Mouse (Mus musculus): Measurements from ENCODE around the gene Slc2a2.
"Not testable (repeated sequence)": the region's sequence is repeated elsewhere in the genome, so short reads cannot be mapped to it uniquely, and the experiment has no call there.

The Slc2a2 gene

DNA sequence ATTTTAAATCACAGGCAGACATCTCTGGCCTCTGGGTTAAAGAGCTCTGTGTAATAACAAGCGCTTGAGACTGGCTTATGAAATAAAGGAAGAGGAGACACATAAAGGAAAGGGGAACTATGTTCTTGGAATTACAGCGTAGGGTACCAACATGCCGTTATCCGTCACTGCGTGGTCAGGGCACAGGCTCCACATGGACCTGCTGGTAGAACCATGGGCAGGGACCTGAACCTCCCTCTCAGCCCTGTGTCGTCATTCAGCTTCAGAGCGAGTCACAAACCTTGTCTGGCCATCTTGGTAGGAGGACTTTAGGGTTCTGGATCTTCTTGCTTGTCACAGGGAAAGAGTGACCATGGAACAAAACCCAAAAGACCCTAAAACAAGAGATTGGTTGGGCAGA lies 28.7 kb downstream of the Slc2a2 start:
- no peak for DNase-seq (ENCODE audit: low spot score in 2 of 2)

DNA sequence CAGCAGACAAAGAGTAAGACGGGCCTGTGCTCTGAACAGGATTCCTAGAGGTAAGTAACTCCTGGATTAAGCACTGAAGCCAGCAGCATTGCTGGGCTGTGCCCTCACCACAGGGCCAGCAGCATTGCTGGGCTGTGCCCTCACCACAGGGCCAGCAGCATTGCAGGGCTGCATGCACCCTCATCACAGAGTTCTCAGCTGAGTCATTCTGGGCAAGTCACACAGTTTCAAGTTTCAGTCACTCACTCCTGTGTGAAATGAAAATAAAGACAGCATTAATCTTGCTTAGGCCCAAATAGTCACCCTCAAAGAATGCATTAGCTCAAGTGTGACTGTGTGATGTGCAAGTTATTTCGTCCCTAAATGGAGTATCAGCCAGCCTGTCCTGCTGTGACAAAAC lies 37.0 kb downstream of the Slc2a2 start:
- no peak for DNase-seq (ENCODE audit: low spot score in 2 of 2)

DNA sequence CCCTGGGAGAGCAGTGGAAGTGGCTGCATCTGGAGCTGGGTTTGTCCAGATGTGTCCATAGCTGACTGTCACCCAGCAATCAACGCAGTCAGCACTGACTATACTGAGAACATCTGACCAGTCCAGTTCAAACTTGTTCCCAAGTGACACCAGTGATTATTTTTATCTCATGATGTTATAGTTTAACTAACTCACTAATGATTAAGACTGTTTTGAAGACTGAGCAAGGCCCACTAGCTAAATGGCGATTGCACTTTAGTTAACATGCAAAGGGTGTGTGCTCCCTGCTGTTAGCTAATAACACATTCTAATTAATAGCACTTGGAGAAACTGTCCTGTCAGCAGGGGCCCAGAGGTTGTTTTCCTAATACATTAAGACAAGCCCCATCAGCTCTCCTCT lies 39.3 kb downstream of the Slc2a2 start:
- DNase-seq (ENCODE audit: low spot score in 2 of 2) = no peak

DNA sequence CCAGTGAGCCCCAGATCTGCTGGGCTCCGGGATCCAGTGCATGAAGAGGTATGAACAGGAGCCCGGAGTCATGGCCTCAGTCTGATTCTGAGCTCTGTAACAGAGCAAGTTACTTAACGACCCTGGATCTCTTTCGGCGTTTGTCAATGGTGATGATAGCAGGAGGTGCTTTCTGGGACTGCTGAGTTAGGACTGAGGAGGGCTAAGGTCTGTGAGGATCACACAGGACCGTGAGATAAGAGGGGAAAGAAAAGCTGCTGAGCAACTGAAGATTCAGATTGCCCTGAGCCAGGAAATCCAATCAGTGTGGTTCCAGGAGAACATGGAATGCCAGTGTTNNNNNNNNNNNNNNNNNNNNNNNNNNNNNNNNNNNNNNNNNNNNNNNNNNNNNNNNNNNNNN lies 42.6 kb downstream of the Slc2a2 start:
- DNase-seq (ENCODE audit: low spot score in 2 of 2) = no peak

DNA sequence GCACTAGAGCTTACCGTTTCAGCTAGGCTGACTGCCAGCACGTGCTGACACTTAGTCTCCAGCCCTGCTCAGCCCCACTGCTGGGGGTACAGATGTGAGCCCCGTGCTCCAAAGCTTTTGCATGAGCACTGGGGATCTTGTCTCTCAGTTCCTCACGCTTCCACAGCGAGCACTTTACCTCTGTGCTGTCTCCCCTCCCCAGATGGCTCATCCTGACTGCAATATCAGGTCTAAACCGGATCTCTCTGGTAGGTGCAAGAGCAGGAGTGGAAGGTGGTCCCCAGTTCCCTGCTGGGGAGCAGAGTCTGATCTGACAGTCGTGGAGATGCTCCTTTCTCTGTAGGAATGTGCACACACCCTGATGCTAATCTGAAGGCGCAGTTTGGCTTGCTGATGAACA lies 45.5 kb downstream of the Slc2a2 start:
- DNase-seq (ENCODE audit: low spot score in 2 of 2) = no peak

DNA sequence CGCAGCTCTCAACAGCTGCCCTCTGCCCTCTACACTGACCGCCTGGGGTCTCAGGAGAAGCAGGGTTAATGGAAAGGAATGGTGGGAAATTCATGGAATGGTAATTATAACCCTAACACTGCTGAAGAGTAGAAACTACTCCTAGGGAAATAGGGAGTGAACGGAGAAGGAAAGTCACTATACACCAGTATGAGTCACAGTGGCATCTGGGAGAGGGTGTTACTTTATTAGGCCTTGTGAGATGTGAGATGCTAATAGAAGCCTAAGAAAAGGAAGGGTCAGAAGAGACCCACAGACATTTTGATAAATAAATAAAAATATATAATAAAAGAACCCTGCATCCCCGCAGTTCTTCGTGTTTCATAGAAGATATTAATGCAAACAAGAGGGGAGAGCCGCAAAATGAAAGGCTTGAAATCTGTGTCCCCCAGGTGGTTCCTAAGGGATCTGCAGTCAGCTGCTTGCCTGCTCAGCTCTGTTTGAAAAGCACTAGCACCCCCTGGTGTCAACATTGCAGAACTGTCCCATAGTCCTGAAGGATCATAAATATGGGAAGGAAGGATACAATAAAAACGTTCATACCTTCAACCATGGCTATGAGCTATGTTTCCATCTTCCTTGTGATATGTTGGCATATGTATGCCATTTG lies 48.3 kb downstream of the Slc2a2 start:
- peak; percentile 56 to 73 for DNase-seq (ENCODE audit: low spot score in 2 of 2)

DNA sequence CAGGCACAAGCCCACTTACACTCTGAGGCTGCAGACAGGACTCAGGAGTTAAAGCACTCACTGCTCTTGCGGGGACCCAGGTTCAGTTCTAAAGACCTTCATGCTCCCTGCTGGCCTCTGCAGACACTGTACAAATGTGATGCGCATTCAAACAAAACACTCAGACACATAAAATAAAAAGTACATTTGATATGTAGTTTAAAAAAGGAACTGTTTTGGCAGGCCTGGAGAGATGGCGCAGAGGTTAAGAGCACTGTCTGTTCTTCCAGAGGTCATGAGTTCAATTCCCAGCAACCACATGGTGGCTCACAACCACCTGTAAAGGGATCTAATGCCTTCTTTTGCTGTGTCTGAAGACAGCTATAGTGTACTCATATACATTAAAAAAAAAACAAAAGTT lies 50.4 kb downstream of the Slc2a2 start:
- DNase-seq (ENCODE audit: low spot score in 2 of 2) = no peak

DNA sequence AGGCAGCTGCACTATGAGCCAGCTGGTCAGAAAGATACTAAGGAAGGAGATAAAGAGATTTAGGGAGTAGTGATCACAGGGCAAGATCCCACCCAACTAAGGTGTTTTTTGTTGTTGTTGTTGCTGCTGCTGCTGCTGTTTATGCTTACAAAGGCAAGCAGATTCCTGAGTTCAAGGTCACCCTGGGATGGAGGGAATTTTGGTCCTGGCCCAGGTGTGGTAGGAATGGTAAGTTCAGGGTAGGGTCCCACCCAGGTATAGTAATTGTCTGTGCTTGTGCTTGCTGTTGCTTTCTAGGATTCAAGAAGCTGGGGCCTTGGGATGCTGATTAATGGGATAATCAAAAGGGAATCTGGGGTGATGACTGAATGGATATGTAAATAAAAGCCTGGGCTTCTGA lies 51.3 kb downstream of the Slc2a2 start:
- DNase-seq (ENCODE audit: low spot score in 2 of 2) = no peak

DNA sequence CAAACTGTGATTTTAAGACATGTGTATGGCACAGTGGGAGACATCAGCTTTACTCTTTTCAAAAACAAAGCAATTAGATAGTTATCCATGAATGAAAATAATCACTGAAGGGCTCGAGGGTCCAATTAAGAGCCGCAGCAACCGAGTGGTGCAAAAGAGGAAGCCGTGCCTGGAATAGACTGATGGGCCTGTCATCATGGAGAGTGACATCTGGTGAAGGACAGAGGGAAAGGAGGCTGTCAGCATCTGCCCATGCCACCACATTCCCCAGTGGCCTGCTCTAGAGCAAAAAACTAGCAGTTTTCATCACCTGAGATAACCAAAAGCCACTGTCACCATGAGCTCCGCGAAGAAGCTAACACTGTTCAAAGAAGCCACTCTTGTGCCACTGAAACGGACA lies 57.8 kb downstream of the Slc2a2 start:
- DNase-seq (ENCODE audit: low spot score in 2 of 2) = no peak

DNA sequence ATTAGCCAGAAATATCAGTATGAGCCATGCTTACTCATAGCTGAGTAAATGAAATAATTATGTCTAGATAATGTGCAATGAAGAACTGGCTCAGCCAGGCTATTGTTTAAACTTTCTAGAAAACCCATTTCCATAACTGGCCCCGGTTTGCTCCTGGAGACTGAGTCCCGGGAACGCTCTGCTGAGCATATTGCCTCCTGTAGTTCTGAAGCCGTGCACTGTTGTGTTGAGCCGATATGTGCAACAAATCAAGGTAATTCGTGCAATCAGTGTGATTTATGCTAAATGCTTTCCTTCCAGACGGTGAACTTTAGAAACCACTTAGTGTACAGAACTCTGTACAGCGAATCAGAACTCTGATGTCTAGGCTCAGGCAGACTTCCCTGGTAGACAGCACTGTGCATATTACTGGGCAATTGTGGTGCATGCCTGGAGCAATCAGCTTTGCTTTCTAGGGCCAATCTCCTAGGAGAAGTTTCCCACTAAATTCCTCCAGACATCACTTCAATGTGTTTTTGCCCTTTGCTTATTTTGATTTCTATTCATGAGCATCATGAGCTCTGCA lies 63.6 kb downstream of the Slc2a2 start:
- no peak for DNase-seq (ENCODE audit: low spot score in 2 of 2)

DNA sequence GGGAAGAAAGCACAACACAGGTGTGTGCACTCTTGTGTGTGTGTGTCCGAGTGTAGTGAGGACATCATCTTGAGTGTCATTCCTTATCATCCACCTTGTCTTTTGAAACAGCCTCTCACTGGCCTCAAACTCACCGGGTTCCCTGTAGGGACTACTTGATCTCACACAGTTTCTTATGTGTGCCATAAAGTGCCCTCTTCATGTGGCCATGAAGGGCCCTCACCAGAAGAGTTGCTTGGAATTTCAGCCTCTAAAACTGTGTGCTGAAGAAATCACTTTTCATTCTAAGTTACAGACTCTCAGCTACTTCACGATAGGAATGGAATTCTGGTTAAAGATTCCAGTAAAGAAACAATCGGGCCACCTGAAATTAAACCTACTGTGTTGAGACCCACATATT lies 69.2 kb downstream of the Slc2a2 start:
- DNase-seq (ENCODE audit: low spot score in 2 of 2) = no peak

DNA sequence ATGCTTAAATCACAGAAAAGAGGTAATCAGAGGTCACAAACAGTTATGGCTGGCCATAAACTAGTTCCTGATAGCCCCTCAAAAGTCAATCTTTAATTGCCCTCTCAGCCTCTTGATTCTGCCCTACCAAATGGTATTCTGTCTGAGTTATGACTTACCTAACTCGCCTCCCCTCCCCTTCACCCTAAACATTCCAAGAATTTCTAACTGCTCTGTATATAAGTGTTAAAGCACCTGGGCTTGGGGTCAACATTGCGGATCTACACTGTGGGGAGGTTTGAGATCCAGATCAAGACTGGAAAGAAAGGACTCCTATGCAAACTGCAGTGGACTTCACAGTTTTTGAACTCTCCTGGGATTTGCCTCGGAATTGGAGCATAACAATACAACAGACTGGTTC lies 70.5 kb downstream of the Slc2a2 start:
- DNase-seq (ENCODE audit: low spot score in 2 of 2) = no peak

DNA sequence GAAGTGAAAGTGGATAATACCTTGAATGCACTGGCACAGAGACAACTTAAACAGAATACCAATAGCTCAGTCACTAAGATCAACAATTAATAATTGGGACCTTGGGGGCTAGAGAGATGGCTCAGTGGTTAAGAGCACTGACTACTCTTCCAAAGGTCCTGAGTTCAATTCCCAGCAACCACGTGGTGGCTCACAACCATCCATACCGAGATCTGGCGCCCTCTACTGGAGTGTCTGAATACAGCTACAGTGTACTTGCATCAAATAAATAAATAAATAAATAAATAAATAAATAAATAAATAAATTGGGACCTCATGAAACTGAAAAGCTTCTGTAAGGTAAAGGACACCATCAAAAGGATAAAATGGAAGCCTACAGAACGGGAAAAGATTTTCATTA lies 75.2 kb downstream of the Slc2a2 start:
- not testable (repeated sequence) for DNase-seq (ENCODE audit: low spot score in 2 of 2)

DNA sequence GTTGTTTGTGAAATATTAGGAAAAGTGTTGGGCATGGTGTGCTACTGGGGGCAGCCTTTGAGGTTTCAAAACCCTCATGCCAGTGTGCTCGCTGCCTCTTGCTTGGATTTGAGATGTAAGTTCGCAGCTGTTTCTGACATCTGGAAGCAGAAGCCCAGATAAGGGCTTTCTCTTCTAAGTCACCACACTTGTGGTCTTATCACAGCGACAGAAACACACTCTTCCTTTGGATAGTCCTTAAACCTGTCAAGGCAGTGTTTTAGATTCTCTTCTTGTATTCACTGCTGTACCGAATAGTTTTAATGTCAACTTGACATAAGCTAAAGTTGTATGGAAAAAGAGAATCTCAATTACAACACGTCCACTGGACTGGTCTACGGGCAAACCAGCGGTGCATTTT lies 77.7 kb downstream of the Slc2a2 start:
- no peak for DNase-seq (ENCODE audit: low spot score in 2 of 2)

DNA sequence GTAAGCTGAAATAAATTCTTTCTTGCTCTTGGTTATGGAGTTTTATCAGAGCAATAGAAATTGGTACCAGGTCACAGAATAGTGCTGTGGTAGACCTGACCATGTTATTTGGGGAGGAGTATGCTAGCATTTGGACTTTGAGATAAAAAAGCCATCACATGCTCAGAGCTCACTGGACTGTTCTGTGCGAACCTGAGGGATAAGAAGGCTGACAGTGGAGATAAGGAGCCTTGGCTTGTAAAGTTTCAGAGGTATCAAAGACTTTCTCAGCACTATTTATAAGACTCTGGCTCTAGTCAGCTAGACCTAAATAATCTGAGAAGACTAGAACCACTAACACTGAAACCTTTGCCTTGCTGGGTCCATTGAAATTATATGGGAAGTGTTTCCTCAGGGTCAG lies 78.3 kb downstream of the Slc2a2 start:
- no peak for DNase-seq (ENCODE audit: low spot score in 2 of 2)

DNA sequence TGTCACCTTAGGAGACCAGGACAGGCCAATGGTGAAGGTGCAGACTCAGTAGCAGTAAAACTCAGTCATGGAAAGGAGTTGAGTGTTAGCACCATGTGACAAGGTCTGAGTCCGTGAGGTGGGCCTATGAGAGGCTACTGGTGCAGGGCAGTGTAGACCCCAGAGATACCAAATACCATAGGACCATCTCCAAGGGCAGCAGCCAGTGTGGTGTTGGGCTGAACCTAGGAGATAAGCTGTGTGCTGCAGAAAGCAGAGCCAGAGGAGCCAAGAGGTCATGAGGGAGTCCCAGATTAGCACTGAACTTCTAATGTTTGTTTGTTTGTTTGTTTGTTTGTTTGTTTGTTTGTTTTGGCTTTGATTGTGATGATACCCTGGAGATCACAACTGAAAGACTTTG lies 78.8 kb downstream of the Slc2a2 start:
- DNase-seq (ENCODE audit: low spot score in 2 of 2) = no peak

DNA sequence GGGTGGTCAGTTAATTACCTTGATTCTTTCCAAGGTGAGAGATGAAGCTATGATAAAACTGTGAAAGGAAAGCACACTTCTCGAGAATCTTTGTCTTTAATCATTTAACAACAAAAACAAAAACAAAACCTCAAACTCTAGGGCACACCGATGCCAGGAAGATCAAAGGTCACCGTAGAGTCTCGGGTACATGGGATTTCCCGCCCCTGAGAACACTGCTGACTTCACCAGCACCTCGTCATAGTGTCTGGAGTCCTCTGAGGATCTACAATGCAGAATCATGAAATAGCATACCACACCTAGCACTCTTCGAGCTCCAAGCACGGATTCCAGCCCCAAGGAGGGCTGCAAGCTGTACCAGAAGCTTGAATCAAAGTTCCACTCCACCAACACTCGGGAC lies 82.8 kb downstream of the Slc2a2 start:
- no peak for DNase-seq (ENCODE audit: low spot score in 2 of 2)
